Mouse (Mus musculus): Measurements from ENCODE around the gene Kmt5c. TPM values are rescaled to one million over a fixed set of nuclear protein-coding genes. Genes with fewer than 3 reads are reported as not detected.
A peak's percentile ranks its signal among the peaks of the same experiment; 100 is the strongest.

Gene Kmt5c
- polyA plus RNA-seq, 1 experiment from 2014 or later = 64.3 TPM

DNA sequence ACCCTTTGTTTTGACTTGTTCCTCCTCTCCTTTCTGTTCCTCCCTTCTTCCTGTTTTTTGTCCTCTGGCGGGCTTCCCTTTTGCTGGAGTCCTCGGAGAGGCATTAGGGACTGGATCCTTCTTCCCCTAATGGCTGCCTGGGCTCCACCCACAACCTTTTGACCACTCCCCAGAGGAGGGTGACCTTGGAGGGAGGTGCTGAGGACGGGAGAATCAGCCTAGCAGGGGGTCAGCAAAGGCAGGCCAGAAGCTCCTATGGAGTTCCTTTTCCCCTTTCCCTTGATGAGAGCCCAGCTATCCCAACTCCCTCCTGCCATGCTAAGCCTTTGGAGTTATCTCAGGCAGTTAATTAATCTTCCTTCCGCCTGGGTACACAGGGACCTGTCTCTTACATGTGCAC, 1.2 kb downstream of the Kmt5c start:
- Histone ChIP-seq H3K4me3 (ENCODE audit: low read depth, low read length) (peak overlapping the region; percentile 71), H3K4me2 (replicated peaks; ENCODE audit: low read depth, low read length) (peak overlapping the region; percentile 89), H3K4me1 (replicated peaks; ENCODE audit: control insufficient read depth, insufficient read depth, low read length) (peaks cover 12% of the 10 kb centered on the region), H3K27ac (ENCODE audit: low read depth, low read length) (peak overlapping the region; percentile 92), H3K36me3 (ENCODE audit: control insufficient read depth, insufficient read depth, low read length) (peaks cover 2% of the 10 kb centered on the region; the same call in 1 of the 2 replicates), H3K9me3 (ENCODE audit: control insufficient read depth, low read length) (no peaks in the 10 kb centered on the region), H3K9ac (ENCODE audit: low read depth, low read length) (peak overlapping the region; percentile 95), H3K27me3 (ENCODE audit: control insufficient read depth, insufficient read depth, low read length) (no peaks in the 10 kb centered on the region)
- WGBS = 5% methylated on average over 4 of the region's 4 CpGs
- ATAC-seq (ENCODE audit: low FRiP score) = no peak
- peak; percentile 43 for DNase-seq (ENCODE audit: low spot score)

DNA sequence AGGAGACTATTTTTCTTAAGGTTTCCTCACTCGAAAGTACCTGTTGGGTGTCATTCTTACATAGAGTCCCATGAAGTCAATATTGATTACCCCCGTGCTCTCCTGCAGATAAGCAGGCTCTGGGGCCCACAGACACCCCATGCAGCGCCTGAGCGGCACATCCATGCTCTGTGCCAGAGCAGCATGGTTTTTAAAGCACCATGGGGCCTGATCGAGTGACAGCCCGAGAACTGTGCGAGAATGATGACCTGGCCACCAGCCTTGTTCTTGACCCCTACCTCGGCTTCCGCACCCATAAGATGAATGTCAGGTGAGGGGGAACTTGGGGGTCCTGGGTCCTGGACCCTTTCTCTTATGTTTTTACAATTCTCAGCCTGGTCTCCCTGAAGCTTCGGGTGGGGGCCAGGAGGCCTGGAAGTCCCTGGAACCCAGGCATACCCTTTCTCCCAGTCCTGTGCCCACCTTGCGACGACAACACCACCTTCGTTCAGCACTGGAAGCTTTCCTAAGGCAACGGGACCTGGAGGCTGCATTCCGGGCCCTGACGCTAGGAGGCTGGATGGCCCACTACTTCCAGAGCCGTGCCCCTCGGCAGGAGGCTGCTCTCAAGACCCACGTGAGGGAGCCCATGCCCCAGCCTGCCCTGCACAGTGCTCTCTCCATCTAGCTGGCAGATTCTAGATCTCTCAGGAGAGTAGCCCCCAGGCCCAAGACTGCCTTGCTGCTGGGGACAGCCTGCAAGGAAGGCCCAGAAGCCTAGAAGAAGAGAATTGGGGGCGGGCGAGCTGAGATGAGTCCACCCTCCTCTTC, 2.0 kb downstream of the Kmt5c start:
- no peak overlapping the region; the same call in 1 of the 2 replicates for H3K27ac ChIP-seq (ENCODE audit: low read depth, low read length)
- H3K4me2 ChIP-seq (replicated peaks; ENCODE audit: low read depth, low read length) = peak overlapping the region; percentile 89
- H3K9me3 ChIP-seq (ENCODE audit: control insufficient read depth, low read length) = no peaks in the 10 kb centered on the region
- 81% methylated on average over 21 of the region's 21 CpGs for WGBS
- H3K9ac ChIP-seq (ENCODE audit: low read depth, low read length) = peak overlapping the region; percentile 95
- ATAC-seq (ENCODE audit: low FRiP score) (no peak), DNase-seq (ENCODE audit: low spot score) (no peak)
- H3K4me1 ChIP-seq (replicated peaks; ENCODE audit: control insufficient read depth, insufficient read depth, low read length) = peaks cover 12% of the 10 kb centered on the region
- peak overlapping the region; percentile 71; the same call in 1 of the 2 replicates for H3K4me3 ChIP-seq (ENCODE audit: low read depth, low read length)
- peaks cover 3% of the 10 kb centered on the region; the same call in 1 of the 2 replicates for H3K36me3 ChIP-seq (ENCODE audit: control insufficient read depth, insufficient read depth, low read length)
- H3K27me3 ChIP-seq (ENCODE audit: control insufficient read depth, insufficient read depth, low read length) = no peaks in the 10 kb centered on the region

DNA sequence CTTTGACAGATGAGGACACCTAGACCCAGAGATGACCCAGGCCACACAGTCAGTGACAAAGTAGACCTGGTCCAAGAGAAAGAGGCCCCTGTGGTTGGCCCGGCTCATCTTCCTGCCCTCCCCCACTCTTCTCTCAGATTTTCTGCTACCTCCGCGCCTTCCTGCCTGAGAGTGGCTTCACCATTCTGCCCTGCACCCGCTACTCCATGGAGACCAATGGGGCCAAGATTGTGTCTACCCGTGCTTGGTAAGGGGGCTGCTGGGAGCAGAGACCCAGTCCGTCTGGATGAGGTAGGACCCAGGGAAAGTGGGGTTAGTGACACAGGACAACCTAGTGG, 2.5 kb downstream of the Kmt5c start:
- Histone ChIP-seq H3K36me3 (ENCODE audit: control insufficient read depth, insufficient read depth, low read length) (peaks cover 3% of the 10 kb centered on the region; the same call in 1 of the 2 replicates), H3K9ac (ENCODE audit: low read depth, low read length) (no peak overlapping the region), H3K4me2 (replicated peaks; ENCODE audit: low read depth, low read length) (no peak overlapping the region), H3K9me3 (ENCODE audit: control insufficient read depth, low read length) (no peaks in the 10 kb centered on the region), H3K4me3 (ENCODE audit: low read depth, low read length) (no peak overlapping the region), H3K27me3 (ENCODE audit: control insufficient read depth, insufficient read depth, low read length) (no peaks in the 10 kb centered on the region), H3K4me1 (replicated peaks; ENCODE audit: control insufficient read depth, insufficient read depth, low read length) (peaks cover 12% of the 10 kb centered on the region), H3K27ac (ENCODE audit: low read depth, low read length) (0 out of 2 replicates have a peak overlapping the region, but pooled peaks have one; percentile 20)
- 89% methylated on average over 6 of the region's 6 CpGs for WGBS
- ATAC-seq (ENCODE audit: low FRiP score) = no peak
- no peak for DNase-seq (ENCODE audit: low spot score)

GRCm38 (mm10) chr7:4743354-4743753, 3.4 kb downstream of the Kmt5c start:
- Histone ChIP-seq H3K4me1 (replicated peaks; ENCODE audit: control insufficient read depth, insufficient read depth, low read length) (peaks cover 12% of the 10 kb centered on the region), H3K27ac (ENCODE audit: low read depth, low read length) (no peak overlapping the region), H3K36me3 (ENCODE audit: control insufficient read depth, insufficient read depth, low read length) (peaks cover 3% of the 10 kb centered on the region; the same call in 1 of the 2 replicates), H3K4me3 (ENCODE audit: low read depth, low read length) (no peak overlapping the region), H3K4me2 (replicated peaks; ENCODE audit: low read depth, low read length) (no peak overlapping the region), H3K9me3 (ENCODE audit: control insufficient read depth, low read length) (no peaks in the 10 kb centered on the region), H3K27me3 (ENCODE audit: control insufficient read depth, insufficient read depth, low read length) (no peaks in the 10 kb centered on the region), H3K9ac (ENCODE audit: low read depth, low read length) (no peak overlapping the region)
- DNase-seq (ENCODE audit: low spot score) = no peak
- no peak for ATAC-seq (ENCODE audit: low FRiP score)
- 85% methylated on average over 2 of the region's 2 CpGs for WGBS

DNA sequence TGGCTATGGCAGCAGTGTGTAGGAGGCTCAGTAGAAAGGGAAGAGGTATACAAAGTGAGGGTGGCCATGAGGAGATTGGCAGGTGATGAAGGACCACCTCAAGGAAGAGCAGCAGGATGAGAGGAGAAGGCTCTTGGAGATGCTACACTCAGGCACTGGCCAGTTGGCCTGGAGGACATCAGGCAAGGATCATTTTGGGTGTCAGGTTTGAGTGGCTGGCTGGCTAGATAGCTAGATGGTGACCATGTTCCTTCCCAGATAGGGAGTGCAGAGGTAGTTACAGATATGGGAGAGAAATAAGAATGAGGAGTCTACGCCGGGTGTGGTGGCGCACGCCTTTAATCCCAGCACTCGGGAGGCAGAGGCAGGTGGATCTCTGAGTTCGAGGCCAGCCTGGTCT, 5.0 kb downstream of the Kmt5c start:
- 95% methylated on average over 5 of the region's 6 CpGs for WGBS
- peaks cover 3% of the 10 kb centered on the region; the same call in 1 of the 2 replicates for H3K36me3 ChIP-seq (ENCODE audit: control insufficient read depth, insufficient read depth, low read length)
- no peaks in the 10 kb centered on the region for H3K27me3 ChIP-seq (ENCODE audit: control insufficient read depth, insufficient read depth, low read length)
- H3K9ac ChIP-seq (ENCODE audit: low read depth, low read length) = no peak overlapping the region
- ATAC-seq (ENCODE audit: low FRiP score) = no peak
- H3K4me1 ChIP-seq (replicated peaks; ENCODE audit: control insufficient read depth, insufficient read depth, low read length) = peaks cover 12% of the 10 kb centered on the region
- no peak overlapping the region for H3K27ac ChIP-seq (ENCODE audit: low read depth, low read length)
- no peak overlapping the region for H3K4me2 ChIP-seq (replicated peaks; ENCODE audit: low read depth, low read length)
- no peak overlapping the region for H3K4me3 ChIP-seq (ENCODE audit: low read depth, low read length)
- no peaks in the 10 kb centered on the region for H3K9me3 ChIP-seq (ENCODE audit: control insufficient read depth, low read length)
- no peak for DNase-seq (ENCODE audit: low spot score)

DNA sequence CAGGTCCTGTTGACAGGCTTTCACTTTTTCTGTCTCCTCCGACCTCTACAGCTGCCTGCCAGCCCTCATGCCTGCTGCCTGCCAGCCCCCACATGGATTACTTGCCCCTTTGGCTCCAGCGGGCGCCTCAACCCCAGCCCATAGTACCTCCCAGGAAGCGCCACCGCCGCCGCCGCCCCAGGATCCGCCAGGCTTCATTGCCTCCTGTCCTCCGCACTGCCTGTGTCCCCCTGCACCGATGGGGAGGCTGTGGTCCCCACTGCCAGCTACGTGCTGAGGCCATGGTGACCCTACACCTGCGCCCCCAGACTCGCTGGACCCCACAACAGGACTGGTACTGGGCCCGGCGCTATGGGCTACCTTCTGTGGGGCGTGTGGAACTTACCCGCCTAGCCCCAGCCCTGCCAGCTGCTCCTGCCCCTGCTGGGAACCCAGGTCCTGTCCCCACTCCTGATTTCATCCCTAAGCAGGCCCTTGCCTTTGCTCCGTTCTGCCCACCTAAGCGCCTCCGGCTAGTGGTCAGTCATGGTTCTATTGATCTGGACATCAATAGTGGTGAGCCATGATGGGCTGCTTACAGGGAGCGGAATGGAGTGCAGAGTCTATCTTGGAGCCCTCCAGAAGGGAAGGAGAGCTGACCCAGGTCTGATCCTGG, 6.5 kb downstream of the Kmt5c start:
- H3K36me3 ChIP-seq (ENCODE audit: control insufficient read depth, insufficient read depth, low read length) = peaks cover 3% of the 10 kb centered on the region; the same call in 1 of the 2 replicates
- WGBS = 85% methylated on average over 22 of the region's 22 CpGs

GRCm38 (mm10) chr7:4747156-4747899, 7.4 kb downstream of the Kmt5c start:
- H3K27ac ChIP-seq (ENCODE audit: low read depth, low read length) = no peak overlapping the region
- no peaks in the 10 kb centered on the region for H3K27me3 ChIP-seq (ENCODE audit: control insufficient read depth, insufficient read depth, low read length)
- no peaks in the 10 kb centered on the region for H3K9me3 ChIP-seq (ENCODE audit: control insufficient read depth, low read length)
- H3K36me3 ChIP-seq (ENCODE audit: control insufficient read depth, insufficient read depth, low read length) = peaks cover 3% of the 10 kb centered on the region; the same call in 1 of the 2 replicates
- H3K4me1 ChIP-seq (replicated peaks; ENCODE audit: control insufficient read depth, insufficient read depth, low read length) = 0 out of 2 replicates have a peak, but pooled peaks cover 5% of the 10 kb centered on the region
- ATAC-seq (ENCODE audit: low FRiP score) (no peak), DNase-seq (ENCODE audit: low spot score) (no peak)
- H3K4me3 ChIP-seq (ENCODE audit: low read depth, low read length) = no peak overlapping the region
- no peak overlapping the region for H3K9ac ChIP-seq (ENCODE audit: low read depth, low read length)
- 67% methylated on average over 9 of the region's 9 CpGs for WGBS
- H3K4me2 ChIP-seq (replicated peaks; ENCODE audit: low read depth, low read length) = no peak overlapping the region

More for the DNA sequence above, 6.5 kb downstream of the Kmt5c start:
- ATAC-seq (ENCODE audit: low FRiP score) = no peak
- Histone ChIP-seq H3K27ac (ENCODE audit: low read depth, low read length) (no peak overlapping the region), H3K4me3 (ENCODE audit: low read depth, low read length) (no peak overlapping the region), H3K4me1 (replicated peaks; ENCODE audit: control insufficient read depth, insufficient read depth, low read length) (peaks cover 6% of the 10 kb centered on the region; the same call in 1 of the 2 replicates), H3K27me3 (ENCODE audit: control insufficient read depth, insufficient read depth, low read length) (no peaks in the 10 kb centered on the region), H3K4me2 (replicated peaks; ENCODE audit: low read depth, low read length) (no peak overlapping the region), H3K9ac (ENCODE audit: low read depth, low read length) (no peak overlapping the region), H3K9me3 (ENCODE audit: control insufficient read depth, low read length) (no peaks in the 10 kb centered on the region)
- no peak for DNase-seq (ENCODE audit: low spot score)

DNA sequence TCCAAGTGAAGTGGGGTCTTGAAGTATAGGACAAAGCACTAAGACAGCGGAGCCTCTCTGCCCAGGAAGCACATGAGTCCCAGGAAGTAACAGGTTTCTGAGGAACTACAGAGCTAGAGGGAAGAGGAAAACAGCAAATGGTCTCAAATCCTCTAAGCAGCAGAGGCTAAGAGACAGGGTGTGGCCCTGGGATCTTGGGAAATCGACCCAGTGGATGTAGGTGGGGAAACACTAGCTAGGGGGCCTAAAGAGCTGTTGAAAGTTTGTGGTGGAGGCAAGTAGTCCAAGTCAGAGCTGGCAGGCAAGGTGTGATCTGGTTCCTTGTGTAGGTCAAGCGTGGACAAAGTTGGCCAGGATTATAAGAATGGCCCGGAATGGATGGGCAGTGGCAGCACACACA, 8.4 kb downstream of the Kmt5c start:
- H3K27ac ChIP-seq (ENCODE audit: low read depth, low read length) = no peak overlapping the region
- H3K4me3 ChIP-seq (ENCODE audit: low read depth, low read length) = no peak overlapping the region
- H3K4me1 ChIP-seq (replicated peaks; ENCODE audit: control insufficient read depth, insufficient read depth, low read length) = 0 out of 2 replicates have a peak, but pooled peaks cover 5% of the 10 kb centered on the region
- H3K36me3 ChIP-seq (ENCODE audit: control insufficient read depth, insufficient read depth, low read length) = peaks cover 3% of the 10 kb centered on the region; the same call in 1 of the 2 replicates
- ATAC-seq (ENCODE audit: low FRiP score) (no peak), DNase-seq (ENCODE audit: low spot score) (no peak)
- 82% methylated on average over 4 of the region's 4 CpGs for WGBS
- no peak overlapping the region for H3K4me2 ChIP-seq (replicated peaks; ENCODE audit: low read depth, low read length)
- no peak overlapping the region for H3K9ac ChIP-seq (ENCODE audit: low read depth, low read length)
- no peaks in the 10 kb centered on the region for H3K27me3 ChIP-seq (ENCODE audit: control insufficient read depth, insufficient read depth, low read length)
- H3K9me3 ChIP-seq (ENCODE audit: control insufficient read depth, low read length) = no peaks in the 10 kb centered on the region
